Mouse (Mus musculus): ENCODE data around the gene Ptprn2. TPM values are rescaled to one million over a fixed set of nuclear protein-coding genes. Genes with fewer than 3 reads are reported as not detected.

Ptprn2 gene
- total and polyA plus RNA-seq, 2 experiments from 2014 or later: 18.4 to 101 TPM

- Histone ChIP-seq H3K27me3 (ENCODE audit: insufficient read depth, low read length) (no peaks in the 10 kb centered on the region), H3K27ac (no peak overlapping the region), H3K4me2 (ENCODE audit: low read depth, low read length) (no peak overlapping the region), H3K9me3 (ENCODE audit: low read length) (no peaks in the 10 kb centered on the region), H3K4me3 (ENCODE audit: low read length) (no peak overlapping the region), H3K4me1 (ENCODE audit: insufficient read depth, low read length) (no peaks in the 10 kb centered on the region), H3K36me3 (ENCODE audit: insufficient read depth, low read length) (no peaks in the 10 kb centered on the region), H3K9ac (replicated peaks; ENCODE audit: low read length) (no peak overlapping the region)
- DNase-seq (ENCODE audit: low spot score) (no peak), ATAC-seq (no peak)
- WGBS: 63% methylated on average over 4 of the region's 4 CpGs
- TF ChIP-seq CTCF (IDR thresholded peaks at IDR 0.05; ENCODE audit: low read depth): no peak
Observed at GRCm38 (mm10) chr12:116863291-116863899, 377.9 kb downstream of the Ptprn2 start.

- Histone ChIP-seq H3K9ac (replicated peaks; ENCODE audit: low read length) (no peak overlapping the region), H3K36me3 (ENCODE audit: insufficient read depth, low read length) (no peaks in the 10 kb centered on the region), H3K4me1 (ENCODE audit: insufficient read depth, low read length) (no peaks in the 10 kb centered on the region), H3K27me3 (ENCODE audit: insufficient read depth, low read length) (no peaks in the 10 kb centered on the region), H3K27ac (no peak overlapping the region), H3K4me2 (ENCODE audit: low read depth, low read length) (no peak overlapping the region), H3K9me3 (ENCODE audit: low read length) (no peaks in the 10 kb centered on the region), H3K4me3 (ENCODE audit: low read length) (no peak overlapping the region)
- WGBS: 71% methylated on average over 1 of the region's 1 CpGs
- TF ChIP-seq CTCF (IDR thresholded peaks at IDR 0.05; ENCODE audit: low read depth): no peak
- DNase-seq (ENCODE audit: low spot score) (no peak), ATAC-seq (no peak)
Observed at GRCm38 (mm10) chr12:116873866-116874585, 388.5 kb downstream of the Ptprn2 start.

- Histone ChIP-seq H3K4me1 (ENCODE audit: insufficient read depth, low read length) (peaks cover 11% of the 10 kb centered on the region), H3K27ac (peak overlapping the region; percentile 54; the same call in 1 of the 2 replicates), H3K9me3 (ENCODE audit: low read length) (no peaks in the 10 kb centered on the region), H3K36me3 (ENCODE audit: insufficient read depth, low read length) (no peaks in the 10 kb centered on the region), H3K27me3 (ENCODE audit: insufficient read depth, low read length) (no peaks in the 10 kb centered on the region), H3K4me3 (ENCODE audit: low read length) (no peak overlapping the region), H3K9ac (replicated peaks; ENCODE audit: low read length) (no peak overlapping the region), H3K4me2 (ENCODE audit: low read depth, low read length) (no peak overlapping the region)
- peak; percentile 9; the same call in 1 of the 2 replicates for TF ChIP-seq CTCF (IDR thresholded peaks at IDR 0.05; ENCODE audit: low read depth)
- 47% methylated on average over 6 of the region's 6 CpGs for WGBS
- ATAC-seq: peak; percentile 65
- DNase-seq (ENCODE audit: low spot score): peak; percentile 45
Observed at GRCm38 (mm10) chr12:116887496-116888281, 402.2 kb downstream of the Ptprn2 start.

GRCm38 (mm10) chr12:116888856-116889255 is 403.3 kb downstream of the Ptprn2 start:
- 42% methylated on average over 2 of the region's 2 CpGs for WGBS
- H3K4me2 ChIP-seq (ENCODE audit: low read depth, low read length): no peak overlapping the region
- no peaks in the 10 kb centered on the region for H3K27me3 ChIP-seq (ENCODE audit: insufficient read depth, low read length)
- no peak overlapping the region for H3K4me3 ChIP-seq (ENCODE audit: low read length)
- no peak overlapping the region for H3K9ac ChIP-seq (replicated peaks; ENCODE audit: low read length)
- H3K9me3 ChIP-seq (ENCODE audit: low read length): no peaks in the 10 kb centered on the region
- ATAC-seq (0 out of 2 replicates have a peak, but pooled peaks have one; percentile 38), DNase-seq (ENCODE audit: low spot score) (peak; percentile 62)
- no peaks in the 10 kb centered on the region for H3K36me3 ChIP-seq (ENCODE audit: insufficient read depth, low read length)
- no peak overlapping the region for H3K27ac ChIP-seq
- TF ChIP-seq CTCF (IDR thresholded peaks at IDR 0.05; ENCODE audit: low read depth): no peak
- H3K4me1 ChIP-seq (ENCODE audit: insufficient read depth, low read length): peaks cover 11% of the 10 kb centered on the region

GRCm38 (mm10) chr12:116892584-116892983 is 407.1 kb downstream of the Ptprn2 start:
- Histone ChIP-seq H3K36me3 (ENCODE audit: insufficient read depth, low read length) (no peaks in the 10 kb centered on the region), H3K27me3 (ENCODE audit: insufficient read depth, low read length) (no peaks in the 10 kb centered on the region), H3K27ac (no peak overlapping the region), H3K4me1 (ENCODE audit: insufficient read depth, low read length) (peaks cover 7% of the 10 kb centered on the region; the same call in 1 of the 2 replicates), H3K4me2 (ENCODE audit: low read depth, low read length) (no peak overlapping the region), H3K4me3 (ENCODE audit: low read length) (no peak overlapping the region), H3K9ac (replicated peaks; ENCODE audit: low read length) (no peak overlapping the region), H3K9me3 (ENCODE audit: low read length) (no peaks in the 10 kb centered on the region)
- 69% methylated on average over 8 of the region's 8 CpGs for WGBS
- DNase-seq (ENCODE audit: low spot score): no peak
- no peak for TF ChIP-seq CTCF (IDR thresholded peaks at IDR 0.05; ENCODE audit: low read depth)
- 0 out of 2 replicates have a peak, but pooled peaks have one; percentile 44 for ATAC-seq

GRCm38 (mm10) chr12:116896651-116897050 is 411.1 kb downstream of the Ptprn2 start:
- H3K36me3 ChIP-seq (ENCODE audit: insufficient read depth, low read length): no peaks in the 10 kb centered on the region
- no peak overlapping the region for H3K9ac ChIP-seq (replicated peaks; ENCODE audit: low read length)
- H3K27ac ChIP-seq: no peak overlapping the region
- ATAC-seq (no peak), DNase-seq (ENCODE audit: low spot score) (no peak)
- WGBS: 57% methylated on average over 2 of the region's 2 CpGs
- H3K27me3 ChIP-seq (ENCODE audit: insufficient read depth, low read length): no peaks in the 10 kb centered on the region
- H3K4me1 ChIP-seq (ENCODE audit: insufficient read depth, low read length): no peaks in the 10 kb centered on the region
- H3K4me2 ChIP-seq (ENCODE audit: low read depth, low read length): no peak overlapping the region
- no peaks in the 10 kb centered on the region for H3K9me3 ChIP-seq (ENCODE audit: low read length)
- TF ChIP-seq CTCF (IDR thresholded peaks at IDR 0.05; ENCODE audit: low read depth): no peak
- H3K4me3 ChIP-seq (ENCODE audit: low read length): no peak overlapping the region
